Mouse (Mus musculus) cerebellum, adult 2 months (tissue): ENCODE measurements around the gene Tapt1. TPM values are rescaled to one million over a fixed set of nuclear protein-coding genes. Genes with fewer than 3 reads are reported as not detected.

Experiments used
- DNase-seq, 2 experiments: peaks; one replicate each; pipeline ENCODE4 v3.0.0; 2021
- H3K27ac ChIP-seq: fragments of 200-500 bp; 2 replicates; pipeline ENCODE4 v1.5.1; 2012; ENCODE audit warnings: low read length, control low read depth, inconsistent platforms; ENCODE audit not compliant: insufficient read depth
- H3K27me3 ChIP-seq: fragments of 200-500 bp; 2 replicates; pipeline ENCODE4 v1.6.1; 2012; ENCODE audit warnings: inconsistent platforms, mild to moderate bottlenecking, low read length, moderate library complexity; ENCODE audit not compliant: control insufficient read depth, insufficient read depth
- H3K4me1 ChIP-seq: fragments of 200-500 bp; 2 replicates; pipeline ENCODE4 v1.6.1; 2011; ENCODE audit warnings: low read length; ENCODE audit not compliant: control insufficient read depth, insufficient read depth
- H3K4me3 ChIP-seq: fragments of 200-500 bp; replicated peaks from 2 replicates; pipeline ENCODE3; 2011; ENCODE audit warnings: mild to moderate bottlenecking, low read depth, low read length, control low read depth; ENCODE audit not compliant: insufficient read depth
- CTCF ChIP-seq: fragments of 200-500 bp; IDR thresholded peaks from 2 replicates; pipeline ENCODE4 v1.5.1; 2011; ENCODE audit warnings: low read depth, mild to moderate bottlenecking, control low read depth, low read length, moderate library complexity, borderline replicate concordance; ENCODE audit not compliant: insufficient read depth
- POLR2A ChIP-seq: fragments of 200-500 bp; IDR thresholded peaks from 2 replicates; pipeline ENCODE4 v1.6.1; 2011; ENCODE audit warnings: low read length, control low read depth, borderline replicate concordance; ENCODE audit not compliant: insufficient read depth
- WGBS: fragments of 180-500 bp; shearing (Covaris S2); methylation state at CpG from one replicate; pipeline ENCODE4 v1.1.7; 2018; 5-methylcytosine and 5-hydroxymethylcytosine counted together
- polyA plus RNA-seq: library from polyadenylated mRNA; depleted of rRNA; stranded (reverse); fragments of >200 nt; gene quantifications from 2 replicates; pipeline ENCODE4 v1.2.3, GENCODE M21; 2012

The Tapt1 gene
- polyA plus RNA-seq, 1 experiment, result 79.6 TPM

DNA sequence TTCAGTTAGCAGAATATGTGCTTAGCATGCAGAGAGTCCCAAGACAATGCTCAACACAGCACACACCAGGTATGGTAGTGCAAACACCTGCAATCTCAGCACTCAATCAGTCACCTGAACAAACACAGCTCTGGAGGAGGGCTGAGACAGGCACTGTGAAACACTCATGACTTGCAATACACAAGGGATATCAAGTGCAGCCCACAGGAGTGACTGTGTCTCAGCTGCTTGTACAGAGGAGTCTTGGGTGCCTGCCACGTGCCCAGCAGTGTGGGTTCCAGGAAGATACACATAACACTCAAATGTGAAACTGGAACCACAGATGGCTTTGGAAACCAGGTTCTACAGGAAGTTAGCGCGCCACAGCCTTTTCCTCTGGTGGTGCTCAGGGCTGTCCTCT is 44.8 kb downstream of the Tapt1 start:
- H3K4me1 ChIP-seq, result peaks cover 12% of the 10 kb centered on the region
- H3K4me3 ChIP-seq, result no peak overlapping the region
- H3K27me3 ChIP-seq, result no peaks in the 10 kb centered on the region
- TF ChIP-seq CTCF, result no peak
- TF ChIP-seq POLR2A, result no peak
- peak in 1 of 2 experiments; percentile 32 for DNase-seq
- WGBS, result 56% methylated on average over 3 of the region's 3 CpGs
- no peak overlapping the region for H3K27ac ChIP-seq

DNA sequence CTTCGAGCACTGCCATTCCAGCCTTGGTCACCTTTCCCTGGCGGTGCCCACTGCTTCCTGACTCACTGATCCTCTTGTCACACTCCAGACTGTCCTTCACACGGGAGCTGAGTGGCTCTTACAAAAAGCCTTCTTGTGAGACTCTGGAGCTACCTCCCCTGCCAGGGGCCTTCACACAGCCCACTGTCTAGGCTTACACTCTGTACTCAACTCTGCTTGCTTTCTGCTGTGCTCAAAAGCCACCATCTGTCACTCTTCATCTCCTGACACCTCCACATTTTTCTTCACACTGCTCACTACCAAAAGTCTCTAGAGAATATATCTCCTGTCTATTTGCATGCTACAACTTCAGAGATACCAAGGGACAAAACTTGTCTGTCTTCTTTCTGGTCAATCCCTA is 46.0 kb downstream of the Tapt1 start:
- peaks cover 20% of the 10 kb centered on the region for H3K4me1 ChIP-seq
- DNase-seq, result peak; percentile 39 to 40

DNA sequence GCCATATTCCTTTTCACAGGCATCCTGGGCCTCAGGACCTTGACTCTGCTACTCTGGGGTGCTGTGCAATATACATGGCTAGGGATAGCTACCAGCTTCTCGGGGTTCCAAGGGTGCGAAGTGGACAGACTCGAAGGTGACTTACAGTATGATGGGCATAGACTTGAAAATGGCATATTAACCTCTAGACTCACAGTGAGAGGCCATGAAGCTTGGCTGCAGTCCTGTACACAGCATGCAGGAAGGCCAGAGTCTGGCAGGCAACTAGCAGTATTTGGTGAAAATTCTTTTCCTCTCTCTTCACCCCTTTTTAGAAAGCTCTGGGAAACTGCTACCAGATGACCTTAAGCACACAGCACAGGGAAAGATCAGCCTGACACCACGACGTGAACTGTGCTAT is 52.4 kb downstream of the Tapt1 start:
- DNase-seq, result peak; percentile 82 to 88
- Histone ChIP-seq H3K4me3 (no peak overlapping the region), H3K27me3 (no peaks in the 10 kb centered on the region), H3K4me1 (peaks cover 20% of the 10 kb centered on the region), H3K27ac (peak overlapping the region; percentile 30)
- 8% methylated on average over 5 of the region's 5 CpGs for WGBS
- TF ChIP-seq CTCF (no peak), POLR2A (no peak)

More for the DNA sequence above, 46.0 kb downstream of the Tapt1 start:
- 0 out of 2 replicates have a peak overlapping the region, but pooled peaks have one; percentile 4 for H3K27ac ChIP-seq
- 29% methylated on average over 3 of the region's 3 CpGs for WGBS
- H3K4me3 ChIP-seq, result no peak overlapping the region
- TF ChIP-seq CTCF (no peak), POLR2A (no peak)
- no peaks in the 10 kb centered on the region for H3K27me3 ChIP-seq

DNA sequence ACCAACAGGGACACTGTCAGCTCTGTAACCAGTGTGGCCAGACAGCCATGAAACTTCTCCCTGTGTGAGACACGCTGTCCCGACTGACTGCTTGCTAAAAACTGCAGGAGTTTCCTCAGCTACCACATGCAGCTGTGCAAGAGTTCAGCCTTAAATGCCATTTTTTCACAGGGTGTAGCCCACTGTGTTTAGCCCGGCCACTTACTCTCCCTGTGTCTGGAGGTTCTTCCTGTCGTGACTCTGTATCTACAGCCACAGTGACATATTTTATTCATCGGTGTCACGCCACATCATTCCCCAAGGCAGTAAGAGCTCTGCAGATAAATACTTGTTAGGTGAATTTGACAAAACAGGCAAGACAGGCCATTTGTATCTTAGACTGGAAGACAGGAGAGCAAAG is 59.6 kb downstream of the Tapt1 start:
- Histone ChIP-seq H3K27me3 (no peaks in the 10 kb centered on the region), H3K4me3 (no peak overlapping the region), H3K27ac (no peak overlapping the region), H3K4me1 (0 out of 2 replicates have a peak, but pooled peaks cover 2% of the 10 kb centered on the region)
- 84% methylated on average over 6 of the region's 6 CpGs for WGBS
- TF ChIP-seq POLR2A (no peak), CTCF (no peak)
- DNase-seq, result no peak

DNA sequence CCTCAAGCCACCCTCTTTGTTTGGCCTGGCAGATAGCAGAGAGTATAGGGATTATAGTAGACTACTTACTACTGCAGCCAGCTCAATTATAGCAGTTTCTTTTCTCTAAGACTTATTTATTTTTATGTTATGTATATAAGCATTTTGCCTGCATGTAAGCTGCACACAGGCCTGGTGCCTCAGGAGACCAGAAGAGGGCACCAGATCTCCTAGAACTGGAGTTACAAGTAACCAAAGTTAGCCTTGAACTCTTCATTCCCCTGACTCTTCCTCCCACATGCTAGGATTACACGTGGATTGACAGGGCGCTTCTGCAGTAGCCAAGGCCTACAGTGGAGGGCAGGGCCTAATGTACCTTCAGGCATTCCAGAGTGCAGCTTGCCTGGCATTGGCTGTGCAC is 60.6 kb downstream of the Tapt1 start:
- Histone ChIP-seq H3K27me3 (no peaks in the 10 kb centered on the region), H3K4me3 (no peak overlapping the region), H3K27ac (no peak overlapping the region), H3K4me1 (0 out of 2 replicates have a peak, but pooled peaks cover 2% of the 10 kb centered on the region)
- DNase-seq, result peak; percentile 47 to 51
- TF ChIP-seq POLR2A, result no peak
- peak; percentile 67 for TF ChIP-seq CTCF
- 60% methylated on average over 2 of the region's 2 CpGs for WGBS

DNA sequence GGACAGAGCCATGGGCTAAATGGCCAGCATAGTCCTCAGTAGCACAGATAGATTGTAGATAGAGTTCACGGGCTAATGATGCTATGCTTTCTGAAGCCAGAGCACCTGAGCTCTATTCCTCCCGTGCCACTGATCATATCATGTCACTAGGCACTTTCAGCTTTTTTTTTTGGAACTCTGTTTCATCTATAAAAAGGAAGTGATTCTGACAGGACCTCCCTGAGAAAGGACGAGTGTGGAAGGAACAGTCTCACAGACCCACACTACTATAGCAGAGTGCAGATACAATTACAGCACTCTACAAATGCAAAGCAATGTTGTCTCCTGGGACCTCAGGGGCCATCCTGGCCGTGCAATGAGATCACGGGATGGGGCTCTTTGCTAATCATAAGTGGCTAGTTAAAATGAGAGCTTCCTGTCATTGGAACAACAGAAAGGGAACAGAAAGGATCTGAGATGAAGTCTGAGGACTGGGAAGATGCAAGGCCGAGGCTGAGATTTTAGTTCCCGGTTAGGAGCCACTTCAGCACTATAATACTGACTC is 62.1 kb downstream of the Tapt1 start:
- Histone ChIP-seq H3K4me1 (peaks cover 9% of the 10 kb centered on the region; the same call in 1 of the 2 replicates), H3K27ac (no peak overlapping the region), H3K4me3 (no peak overlapping the region), H3K27me3 (no peaks in the 10 kb centered on the region)
- no peak for TF ChIP-seq CTCF
- no peak for TF ChIP-seq POLR2A
- 67% methylated on average over 7 of the region's 7 CpGs for WGBS
- no peak for DNase-seq

DNA sequence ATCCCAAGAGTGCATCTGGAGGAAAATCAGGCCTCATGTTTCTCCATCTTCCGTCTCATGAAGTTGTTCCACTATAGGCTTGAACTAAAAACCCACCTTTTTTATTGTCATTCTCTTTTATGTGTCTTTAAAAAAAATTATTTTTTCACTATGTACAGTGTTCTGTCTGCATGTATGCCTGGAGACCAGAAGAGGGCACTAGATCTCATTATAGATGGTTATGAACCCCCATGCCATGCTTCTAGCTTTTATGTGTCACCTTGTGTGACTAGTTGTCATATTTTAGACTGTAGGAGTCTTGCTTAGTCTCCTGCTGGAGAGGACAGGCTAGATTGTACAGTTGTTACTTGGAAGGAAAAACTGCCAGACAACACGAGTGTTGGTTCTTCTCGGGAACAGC is 63.1 kb downstream of the Tapt1 start:
- TF ChIP-seq POLR2A, result no peak
- no peak for TF ChIP-seq CTCF
- Histone ChIP-seq H3K4me1 (peaks cover 15% of the 10 kb centered on the region; the same call in 1 of the 2 replicates), H3K27me3 (no peaks in the 10 kb centered on the region), H3K4me3 (no peak overlapping the region), H3K27ac (no peak overlapping the region)
- 96% methylated on average over 3 of the region's 3 CpGs for WGBS
- no peak for DNase-seq

DNA sequence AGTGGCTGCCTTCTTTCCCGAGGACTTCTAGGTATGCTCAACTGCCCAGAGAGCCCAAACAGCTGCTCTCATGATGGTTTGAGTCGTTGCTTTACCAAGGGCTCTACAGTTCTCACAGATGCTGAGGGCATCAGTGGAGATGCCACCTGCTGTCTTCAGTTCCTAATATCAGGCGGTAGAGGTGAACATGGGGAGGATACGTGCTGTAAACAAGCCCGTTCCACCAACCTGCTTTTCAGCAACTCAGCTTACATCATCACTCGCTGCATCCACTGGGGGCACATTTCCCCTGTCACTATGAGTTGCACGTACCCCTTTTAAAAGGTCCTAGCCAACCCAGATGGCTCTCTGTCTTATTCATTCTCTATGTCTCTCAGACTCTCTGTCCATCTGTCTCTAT is 63.6 kb downstream of the Tapt1 start:
- Histone ChIP-seq H3K27me3 (no peaks in the 10 kb centered on the region), H3K27ac (no peak overlapping the region), H3K4me1 (peaks cover 18% of the 10 kb centered on the region; the same call in 1 of the 2 replicates), H3K4me3 (no peak overlapping the region)
- DNase-seq, result no peak
- 79% methylated on average over 7 of the region's 7 CpGs for WGBS
- TF ChIP-seq POLR2A (no peak), CTCF (no peak)

DNA sequence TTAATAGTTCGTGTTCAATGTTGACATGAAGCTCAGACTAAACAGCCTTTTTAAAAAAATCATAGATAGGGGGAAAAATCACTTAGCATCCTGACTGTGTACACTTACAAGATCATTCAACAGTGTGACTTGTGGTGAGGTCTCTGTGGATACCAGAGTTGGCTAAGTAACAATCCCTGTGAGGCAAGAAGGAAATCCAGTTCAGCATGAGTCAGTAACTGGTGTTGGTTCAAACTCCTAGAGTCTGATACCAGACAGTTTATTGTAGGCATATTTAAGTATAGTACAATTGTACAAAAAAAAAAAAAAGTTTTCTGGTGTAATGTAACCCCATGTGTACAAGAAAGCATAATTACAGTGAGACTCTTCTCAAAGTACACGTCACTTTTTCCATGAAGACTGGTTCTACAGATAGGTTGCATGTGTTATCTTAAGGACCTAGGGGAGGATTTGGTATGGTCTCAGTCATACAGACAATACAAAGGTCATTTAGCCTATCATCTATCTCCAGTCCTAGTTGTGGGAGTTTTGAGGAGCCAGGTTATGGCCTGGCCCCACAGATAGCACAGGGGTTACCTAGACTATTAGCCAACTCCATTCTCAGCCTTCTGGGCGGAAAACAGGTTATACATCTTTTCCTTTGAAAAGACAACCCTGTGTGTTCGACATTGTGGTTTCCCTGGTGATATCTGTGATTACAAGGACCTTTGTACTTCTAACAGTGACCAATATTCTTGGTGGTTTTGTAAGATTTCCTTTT is 66.6 kb downstream of the Tapt1 start:
- Histone ChIP-seq H3K27me3 (no peaks in the 10 kb centered on the region), H3K4me3 (no peak overlapping the region), H3K4me1 (peaks cover 18% of the 10 kb centered on the region; the same call in 1 of the 2 replicates), H3K27ac (no peak overlapping the region)
- no peak for TF ChIP-seq POLR2A
- TF ChIP-seq CTCF, result no peak
- WGBS, result 71% methylated on average over 4 of the region's 4 CpGs
- DNase-seq, result no peak
